In the genomic region with DNA sequence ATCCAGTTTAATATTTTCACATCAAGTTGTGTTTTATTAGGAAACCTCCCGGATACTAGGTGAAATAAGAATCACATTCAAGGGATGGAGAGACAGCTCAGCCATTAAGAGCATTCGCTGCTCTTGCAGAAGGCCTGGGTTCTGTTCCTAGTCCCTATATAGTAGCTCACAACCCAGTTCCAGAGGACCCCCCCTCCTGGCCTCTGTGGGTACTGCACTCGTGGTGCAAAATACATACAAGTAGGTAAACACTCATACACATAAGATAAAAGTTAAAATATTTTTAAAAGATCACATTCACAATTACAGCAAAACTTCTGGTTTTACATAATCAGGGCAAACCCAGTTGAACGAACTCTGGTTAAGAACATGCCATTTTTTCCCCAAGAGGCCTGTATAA, we compare ENCODE assay signal across 18 mouse cellular contexts. TPM values are rescaled to one million over a fixed set of nuclear protein-coding genes. Genes with fewer than 3 reads are reported as not detected.
DNase-seq lines count a peak whose midpoint lies in the region; ATAC-seq and TF ChIP-seq lines count a peak whose summit lies in the region.
"Had no signal": no experiment of that assay in that cellular context is flagged by ENCODE, and none has a peak within 500 bp of the region (broad histone marks: within the 10 kb centered on the region; RNA-seq: fewer than 3 reads in every experiment).

No protein-coding gene starts in this region.

- 92% methylated on average over 4 of the region's 4 CpGs for WGBS in stomach, postnatal 0 days

- no peaks in the 10 kb centered on the region for H3K4me1 ChIP-seq in testis, adult 2 months (ENCODE audit: control insufficient read depth, insufficient read depth, low read length)
- H3K4me1 ChIP-seq in stomach, postnatal 0 days (replicated peaks; ENCODE audit: control insufficient read depth, insufficient read depth): no peaks in the 10 kb centered on the region
- H3K4me1 ChIP-seq: hindbrain, embryonic 15.5 days; limb, embryonic 13.5 days had no signal

- no peaks in the 10 kb centered on the region for H3K36me3 ChIP-seq in testis, adult 2 months (ENCODE audit: control insufficient read depth, insufficient read depth, low read length)
- no peaks in the 10 kb centered on the region for H3K36me3 ChIP-seq in stomach, postnatal 0 days (ENCODE audit: control insufficient read depth, insufficient read depth, low read length)
- H3K36me3 ChIP-seq: hindbrain, embryonic 15.5 days; limb, embryonic 13.5 days had no signal

- no peak overlapping the region for H3K9ac ChIP-seq in stomach, postnatal 0 days (ENCODE audit: low read length)
- H3K9ac ChIP-seq: hindbrain, embryonic 15.5 days; limb, embryonic 13.5 days had no signal

- intact Hi-C loops in left cerebral cortex, adult 2 months (cut with DNase I): loop anchor here (5.0 kb wide), 2 partner anchors 100 to 690 kb away; no protein-coding TSS in a partner anchor
- intact Hi-C loops in left cerebral cortex, postnatal 14 days (cut with DNase I): no loop called here

- no peak overlapping the region for H3K27ac ChIP-seq in left cerebral cortex, adult 2 months
- H3K27ac ChIP-seq in testis, adult 2 months (ENCODE audit: control insufficient read depth, insufficient read depth, low read depth, low read length): no peak overlapping the region
- no peak overlapping the region for H3K27ac ChIP-seq in stomach, postnatal 0 days (replicated peaks)
- H3K27ac ChIP-seq: hindbrain, embryonic 15.5 days; limb, embryonic 13.5 days had no signal

- no peak for ATAC-seq in CD4-positive, CD25-positive, alpha-beta regulatory T cell, adult 4 months
- ATAC-seq in stomach, postnatal 0 days (ENCODE audit: low FRiP score, low TSS enrichment): no peak
- ATAC-seq: forebrain, embryonic 14.5 days had no signal

- no peak overlapping the region for H3K4me3 ChIP-seq in left cerebral cortex, adult 2 months
- H3K4me3 ChIP-seq in testis, adult 2 months (ENCODE audit: control insufficient read depth, low read depth, low read length): no peak overlapping the region
- H3K4me3 ChIP-seq in stomach, postnatal 0 days (ENCODE audit: low read depth, low read length): no peak overlapping the region
- H3K4me3 ChIP-seq: hindbrain, embryonic 15.5 days; limb, embryonic 13.5 days had no signal

- peak; percentile 41 for DNase-seq in CD4-positive, CD25-positive, alpha-beta regulatory T cell, adult 2 months (ENCODE audit: low read depth, low spot score)
- no peak for DNase-seq in left cerebral cortex, adult 2 months (ENCODE audit: extremely low spot score in 1 of 2, low spot score in 2 of 2)
- DNase-seq in left cerebral cortex, postnatal 14 days (ENCODE audit: low spot score in 2 of 2): no peak
- DNase-seq in testis, postnatal 14 days (ENCODE audit: low spot score): no peak
- DNase-seq in stomach, postnatal 0 days (ENCODE audit: low spot score): no peak
- DNase-seq in natural killer cell, adult 2 months (ENCODE audit: low spot score in 2 of 2): no peak
- DNase-seq: adrenal gland, postnatal 36 days; cerebellum, postnatal 25 days; gastrocnemius, postnatal 10 days; kidney, adult 9 months; lung, postnatal 10 days had no signal

- TF ChIP-seq EP300 in stomach, postnatal 0 days (optimal IDR thresholded peaks at IDR 0.05): no peak

- peak; percentile 21 for TF ChIP-seq CTCF in left cerebral cortex, adult 2 months (IDR thresholded peaks at IDR 0.05)
- peak; percentile 36; the same call in 1 of the 2 replicates for TF ChIP-seq CTCF in testis, adult 2 months (IDR thresholded peaks at IDR 0.05; ENCODE audit: control insufficient read depth, insufficient read depth, insufficient replicate concordance, low read depth, low read length)
- TF ChIP-seq CTCF in stomach, postnatal 0 days (IDR thresholded peaks at IDR 0.05; ENCODE audit: low read depth): peak; percentile 21; the same call in 1 of the 2 replicates

- H3K9me3 ChIP-seq in stomach, postnatal 0 days (ENCODE audit: control insufficient read depth, low read length): no peaks in the 10 kb centered on the region
- H3K9me3 ChIP-seq: hindbrain, embryonic 15.5 days; limb, embryonic 13.5 days had no signal

- H3K27me3 ChIP-seq in testis, adult 2 months (ENCODE audit: control insufficient read depth, insufficient read depth, low read length): no peaks in the 10 kb centered on the region
- H3K27me3 ChIP-seq in stomach, postnatal 0 days (ENCODE audit: control insufficient read depth, insufficient read depth, low read length): no peaks in the 10 kb centered on the region
- H3K27me3 ChIP-seq: hindbrain, embryonic 15.5 days; limb, embryonic 13.5 days had no signal

- no peak overlapping the region for H3K4me2 ChIP-seq in stomach, postnatal 0 days (replicated peaks; ENCODE audit: low read depth)
- H3K4me2 ChIP-seq: heart, embryonic 11.5 days; hindbrain, embryonic 15.5 days; limb, embryonic 13.5 days had no signal

- no peak for TF ChIP-seq POLR2A in testis, adult 2 months (IDR thresholded peaks at IDR 0.05; ENCODE audit: control insufficient read depth, low read depth, low read length)

RNA-seq across cellular contexts. Expression of a gene that starts 15.6 kb away (rescaled TPM):
- polyA plus RNA-seq in CD4-positive, CD25-positive, alpha-beta regulatory T cell, adult 4 months (2017; shearing (Covaris generic)): 100 to 1,000 TPM; 309 to 337 TPM
- under 1 TPM in 1 of 2 experiments, not detected in 1; 0.09 TPM for total RNA-seq in left cerebral cortex, adult 2 months (2021)
- total RNA-seq in left cerebral cortex, postnatal 14 days (2021): under 1 TPM in 1 of 2 experiments, not detected in 1; 0.31 TPM
- polyA plus RNA-seq in testis, adult 2 months (2012; rRNA removed): 0.07 and 0.11 TPM in 2 replicates
- 0.08 and 0.19 TPM in 2 replicates for polyA plus RNA-seq in stomach, postnatal 0 days (2015; fragmentation: Nextera tagmentation; extraction: Ambion mirVana)
- total RNA-seq: adrenal gland, postnatal 36 days; left cerebral cortex, adult 18-20 months had no signal
- polyA plus RNA-seq: hindbrain, embryonic 15.5 days had no signal

Comparison
In these comparisons a context has a peak if more than half of its experiments do, and no peak if none do; other contexts are left out.
1. RNA of a gene that starts 15.6 kb away (polyA plus RNA-seq): 309 to 337 TPM in CD4-positive, CD25-positive, alpha-beta regulatory T cell, adult 4 months; 0.08 to 0.19 TPM in stomach, postnatal 0 days and 0.07 to 0.11 TPM in testis, adult 2 months; every median in the first group is over 100 times any median in the second.
2. Peak in every context shown above with its lines, with median percentiles within 50 percentile points of each other: CTCF ChIP-seq.